8 mouse cellular contexts compared by ENCODE assay signal in the genomic region with DNA sequence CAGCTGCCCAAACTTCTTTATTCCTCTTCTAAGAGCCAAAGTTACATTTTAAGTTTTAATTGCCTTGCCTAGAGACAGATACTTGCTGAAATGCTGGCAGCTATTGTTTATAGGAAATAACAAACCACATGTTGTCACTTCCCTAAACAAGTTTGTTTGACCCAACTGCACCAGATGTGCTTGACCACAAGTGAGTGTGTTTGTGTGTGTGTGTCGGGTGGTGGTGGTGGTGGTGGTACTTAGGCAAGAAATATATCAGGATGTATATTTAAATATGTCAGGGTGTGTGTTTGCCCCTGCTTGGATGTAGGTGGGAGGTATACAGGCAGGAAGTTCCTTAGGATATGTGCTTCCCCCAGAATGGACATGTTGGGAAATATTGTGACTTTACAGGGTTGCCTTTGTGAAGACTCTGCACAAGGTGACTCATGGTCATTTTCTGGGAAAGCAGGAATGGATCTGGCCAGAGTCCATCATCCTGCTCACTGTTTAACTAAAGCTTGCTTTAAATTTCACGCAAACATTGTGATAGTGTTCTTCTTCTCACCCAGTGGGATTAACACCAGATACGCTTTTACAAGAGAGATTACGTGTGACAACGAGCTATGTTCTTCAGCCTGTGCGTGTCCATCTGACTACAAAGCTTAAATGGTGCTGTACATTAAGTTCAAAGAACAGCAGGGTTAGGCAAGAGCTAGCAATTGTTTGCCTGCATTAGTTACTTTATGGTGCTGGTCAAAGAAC. TPM values are rescaled to one million over a fixed set of nuclear protein-coding genes. Genes with fewer than 3 reads are reported as not detected.
DNase-seq lines count a peak whose midpoint lies in the region; ATAC-seq lines count a peak whose summit lies in the region.

No protein-coding gene starts in this region.

- no peak for ATAC-seq in heart, embryonic 13.5 days (ENCODE audit: extremely low read depth, insufficient number of reproducible peaks, low FRiP score, low TSS enrichment)
- no peak for ATAC-seq in midbrain, embryonic 16.5 days
- ATAC-seq in intestine, embryonic 15.5 days = peak; percentile 74
- ATAC-seq in stomach, embryonic 16.5 days (ENCODE audit: insufficient read depth, low FRiP score) = no peak
- no peak for ATAC-seq in erythroid progenitor cell, adult 5-6 weeks (replicated peaks; ENCODE audit: low FRiP score, poor library complexity, severe bottlenecking)

- DNase-seq in heart, embryonic 10.5 days (ENCODE audit: low spot score) = no peak
- DNase-seq in midbrain, embryonic 10.5 days (ENCODE audit: low spot score) = no peak
- no peak for DNase-seq in layer of hippocampus, postnatal 36 days

- H3K4me3 ChIP-seq in heart, embryonic 13.5 days = no peak overlapping the region
- H3K4me3 ChIP-seq in heart, embryonic 10.5 days = no peak overlapping the region
- H3K4me3 ChIP-seq in midbrain, embryonic 16.5 days (ENCODE audit: low read depth, low read length) = no peak overlapping the region
- H3K4me3 ChIP-seq in midbrain, embryonic 10.5 days = no peak overlapping the region
- no peak overlapping the region for H3K4me3 ChIP-seq in intestine, embryonic 15.5 days (replicated peaks)
- H3K4me3 ChIP-seq in stomach, embryonic 16.5 days (replicated peaks; ENCODE audit: low read length) = no peak overlapping the region

- no peak overlapping the region for H3K27ac ChIP-seq in heart, embryonic 13.5 days (replicated peaks)
- no peak overlapping the region for H3K27ac ChIP-seq in heart, embryonic 10.5 days
- H3K27ac ChIP-seq in midbrain, embryonic 16.5 days (ENCODE audit: low read length) = no peak overlapping the region; the same call in 1 of the 2 replicates
- H3K27ac ChIP-seq in midbrain, embryonic 10.5 days (replicated peaks) = no peak overlapping the region
- no peak overlapping the region; the same call in 1 of the 2 replicates for H3K27ac ChIP-seq in intestine, embryonic 15.5 days
- no peak overlapping the region for H3K27ac ChIP-seq in stomach, embryonic 16.5 days (ENCODE audit: low read length)

- no peaks in the 10 kb centered on the region for H3K36me3 ChIP-seq in heart, embryonic 13.5 days
- no peaks in the 10 kb centered on the region for H3K36me3 ChIP-seq in heart, embryonic 10.5 days
- H3K36me3 ChIP-seq in midbrain, embryonic 16.5 days (ENCODE audit: control insufficient read depth, insufficient read depth, low read length) = no peaks in the 10 kb centered on the region
- no peaks in the 10 kb centered on the region for H3K36me3 ChIP-seq in midbrain, embryonic 10.5 days
- H3K36me3 ChIP-seq in intestine, embryonic 15.5 days = no peaks in the 10 kb centered on the region
- H3K36me3 ChIP-seq in stomach, embryonic 16.5 days (ENCODE audit: control insufficient read depth, insufficient read depth, low read length) = no peaks in the 10 kb centered on the region

- no peaks in the 10 kb centered on the region for H3K27me3 ChIP-seq in heart, embryonic 13.5 days (replicated peaks)
- H3K27me3 ChIP-seq in heart, embryonic 10.5 days (ENCODE audit: insufficient read depth, poor library complexity, severe bottlenecking) = no peaks in the 10 kb centered on the region
- no peaks in the 10 kb centered on the region for H3K27me3 ChIP-seq in midbrain, embryonic 16.5 days (ENCODE audit: control insufficient read depth, insufficient read depth, low read depth, low read length)
- no peaks in the 10 kb centered on the region for H3K27me3 ChIP-seq in midbrain, embryonic 10.5 days (ENCODE audit: low read depth, poor library complexity, severe bottlenecking)
- H3K27me3 ChIP-seq in intestine, embryonic 15.5 days (replicated peaks) = no peaks in the 10 kb centered on the region
- no peaks in the 10 kb centered on the region for H3K27me3 ChIP-seq in stomach, embryonic 16.5 days (ENCODE audit: control insufficient read depth, insufficient read depth, low read length)

- H3K4me1 ChIP-seq in heart, embryonic 13.5 days = peaks cover 13% of the 10 kb centered on the region
- H3K4me1 ChIP-seq in heart, embryonic 10.5 days = 0 out of 2 replicates have a peak, but pooled peaks cover 3% of the 10 kb centered on the region
- peaks cover 11% of the 10 kb centered on the region for H3K4me1 ChIP-seq in midbrain, embryonic 16.5 days (ENCODE audit: control insufficient read depth, insufficient read depth, low read length)
- H3K4me1 ChIP-seq in midbrain, embryonic 10.5 days = peaks cover 6% of the 10 kb centered on the region
- H3K4me1 ChIP-seq in intestine, embryonic 15.5 days (replicated peaks) = no peaks in the 10 kb centered on the region
- H3K4me1 ChIP-seq in stomach, embryonic 16.5 days (ENCODE audit: control insufficient read depth, insufficient read depth, low read length) = no peaks in the 10 kb centered on the region

- H3K9me3 ChIP-seq in heart, embryonic 13.5 days = no peaks in the 10 kb centered on the region
- H3K9me3 ChIP-seq in heart, embryonic 10.5 days = no peaks in the 10 kb centered on the region
- H3K9me3 ChIP-seq in midbrain, embryonic 16.5 days (replicated peaks; ENCODE audit: control insufficient read depth, low read length, poor library complexity, severe bottlenecking) = no peaks in the 10 kb centered on the region
- no peaks in the 10 kb centered on the region for H3K9me3 ChIP-seq in midbrain, embryonic 10.5 days (replicated peaks)
- no peaks in the 10 kb centered on the region for H3K9me3 ChIP-seq in intestine, embryonic 15.5 days
- H3K9me3 ChIP-seq in stomach, embryonic 16.5 days (replicated peaks; ENCODE audit: control insufficient read depth, low read length) = no peaks in the 10 kb centered on the region

- 63% methylated on average over 6 of the region's 6 CpGs for WGBS in heart, embryonic 13.5 days
- WGBS in heart, embryonic 10.5 days = 68% methylated on average over 6 of the region's 6 CpGs
- WGBS in midbrain, embryonic 16.5 days = 62% methylated on average over 6 of the region's 6 CpGs
- 79% methylated on average over 6 of the region's 6 CpGs for WGBS in midbrain, embryonic 10.5 days
- WGBS in intestine, embryonic 15.5 days = 53% methylated on average over 6 of the region's 6 CpGs
- WGBS in stomach, embryonic 16.5 days = 56% methylated on average over 6 of the region's 6 CpGs

- H3K9ac ChIP-seq in heart, embryonic 13.5 days = peak overlapping the region; percentile 30; the same call in 1 of the 2 replicates
- no peak overlapping the region for H3K9ac ChIP-seq in midbrain, embryonic 16.5 days (ENCODE audit: low read depth, low read length)
- no peak overlapping the region for H3K9ac ChIP-seq in intestine, embryonic 15.5 days
- no peak overlapping the region for H3K9ac ChIP-seq in stomach, embryonic 16.5 days (ENCODE audit: low read length)

- H3K4me2 ChIP-seq in heart, embryonic 13.5 days = peak overlapping the region; percentile 63; the same call in 1 of the 2 replicates
- H3K4me2 ChIP-seq in midbrain, embryonic 16.5 days (ENCODE audit: low read length) = peak overlapping the region; percentile 5; the same call in 1 of the 2 replicates
- H3K4me2 ChIP-seq in intestine, embryonic 15.5 days (replicated peaks) = peak overlapping the region; percentile 36; the same call in 1 of the 2 replicates
- H3K4me2 ChIP-seq in stomach, embryonic 16.5 days (ENCODE audit: low read depth, low read length) = peak overlapping the region; percentile 41; the same call in 1 of the 2 replicates

RNA-seq across cellular contexts. Expression of a gene that starts 32.2 kb away (rescaled TPM):
- 459 and 524 TPM in 2 replicates for polyA plus RNA-seq in heart, embryonic 13.5 days (2015; fragmentation: Nextera tagmentation; extraction: Ambion mirVana)
- polyA plus RNA-seq in heart, embryonic 10.5 days (2016; fragmentation: Nextera tagmentation; extraction: Ambion mirVana) = 124 and 196 TPM in 2 replicates
- polyA plus RNA-seq in midbrain, embryonic 16.5 days (2015; fragmentation: Nextera tagmentation; extraction: Ambion mirVana) = 36.3 and 42.7 TPM in 2 replicates
- 37.4 and 44.6 TPM in 2 replicates for polyA plus RNA-seq in midbrain, embryonic 10.5 days (2016; fragmentation: Nextera tagmentation; extraction: Ambion mirVana)
- polyA plus RNA-seq in intestine, embryonic 15.5 days (2015; fragmentation: Nextera tagmentation; extraction: Ambion mirVana) = 227 and 229 TPM in 2 replicates
- 188 and 195 TPM in 2 replicates for polyA plus RNA-seq in stomach, embryonic 16.5 days (2015; fragmentation: Nextera tagmentation; extraction: Ambion mirVana)
- 10 to 100 TPM; 32.3 to 34.2 TPM for total RNA-seq in layer of hippocampus, postnatal 36 days (2021)
- total RNA-seq in erythroid progenitor cell, adult 5-6 weeks (2015; ENCODE audit: low replicate concordance) = 88.9 and 90.1 TPM in 2 replicates
- 59.4 and 85.7 TPM in 2 replicates for total RNA-seq in erythroid progenitor cell, adult 5-6 weeks (2017; ENCODE audit: low replicate concordance)

RNA-seq across cellular contexts. Expression of a gene that starts 49.9 kb away (rescaled TPM):
- 415 and 464 TPM in 2 replicates for polyA plus RNA-seq in heart, embryonic 13.5 days (2015; fragmentation: Nextera tagmentation; extraction: Ambion mirVana)
- polyA plus RNA-seq in heart, embryonic 10.5 days (2016; fragmentation: Nextera tagmentation; extraction: Ambion mirVana) = 636 and 812 TPM in 2 replicates
- 0.63 and 1.0 TPM in 2 replicates for polyA plus RNA-seq in midbrain, embryonic 16.5 days (2015; fragmentation: Nextera tagmentation; extraction: Ambion mirVana)
- polyA plus RNA-seq in midbrain, embryonic 10.5 days (2016; fragmentation: Nextera tagmentation; extraction: Ambion mirVana) = 0.29 and 0.30 TPM in 2 replicates
- 9.3 and 18.1 TPM in 2 replicates for polyA plus RNA-seq in intestine, embryonic 15.5 days (2015; fragmentation: Nextera tagmentation; extraction: Ambion mirVana)
- 20.9 and 498 TPM in 2 replicates for polyA plus RNA-seq in stomach, embryonic 16.5 days (2015; fragmentation: Nextera tagmentation; extraction: Ambion mirVana)
- under 1 TPM; 0.56 to 0.97 TPM for total RNA-seq in layer of hippocampus, postnatal 36 days (2021)
- not detected in 2 replicates for total RNA-seq in erythroid progenitor cell, adult 5-6 weeks (2015; ENCODE audit: low replicate concordance)
- total RNA-seq in erythroid progenitor cell, adult 5-6 weeks (2017; ENCODE audit: low replicate concordance) = not detected in 2 replicates

Comparison
In these comparisons a context has a peak if more than half of its experiments do, and no peak if none do; other contexts are left out.
1. H3K4me2 ChIP-seq: peak in every context shown above with its lines; median percentile 63 in heart, embryonic 13.5 days; 41 in stomach, embryonic 16.5 days; 36 in intestine, embryonic 15.5 days; 5 in midbrain, embryonic 16.5 days.